Mouse (Mus musculus) left cerebral cortex, adult 18-20 months (tissue): ENCODE measurements at regions not wholly inside any gene's neighbourhood (a gene's known extent, or its start where the extent isn't known, plus 50 kb on each side); places are given as distances from the start of the nearest gene placed in this dataset.

Experiments
- DNase-seq, 2 experiments: peaks; one replicate each; pipeline ENCODE4 v3.0.0; 2021 to 2022; ENCODE audit warnings: low spot score in 2 of 2, mixed read lengths in 1 of 2

- DNase-seq, result no peak
Observed at GRCm38 (mm10) chr5:45931252-45931651, 73.8 kb upstream of the Lcorl start.

DNA sequence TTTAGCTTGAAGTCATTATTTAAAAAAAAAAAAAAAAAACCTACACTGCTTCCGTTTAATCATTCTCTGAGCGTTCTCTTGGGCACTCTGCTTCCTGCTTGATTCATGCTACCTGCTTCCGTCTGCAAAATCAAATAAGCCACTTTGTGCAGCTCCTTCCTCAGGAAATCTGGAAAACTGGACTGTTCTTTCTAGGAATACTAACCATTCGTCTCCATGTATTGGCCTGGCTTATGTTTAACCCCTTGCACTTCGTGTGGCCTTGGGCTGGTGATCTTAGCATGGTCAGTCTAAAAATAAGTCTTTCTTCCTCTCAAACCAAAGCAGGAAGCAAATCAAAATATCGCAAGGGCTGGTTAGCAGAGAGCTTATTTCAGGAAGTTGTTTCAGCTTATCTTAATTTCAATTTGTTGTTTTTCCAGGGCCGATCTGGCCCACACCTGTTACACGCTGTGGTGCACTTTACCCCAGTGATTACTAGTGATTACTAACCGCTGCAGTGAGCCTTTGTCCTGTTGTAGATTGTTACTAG lies 68.5 kb upstream of the Lcorl start:
- DNase-seq, result no peak

GRCm38 (mm10) chr5:45923907-45924594 lies 66.6 kb upstream of the Lcorl start:
- DNase-seq, result no peak
